In genomic region chr13:59073635-59074256, GRCm38 (mm10) we compare ENCODE assay signal across 8 mouse cellular contexts.
DNase-seq lines count a peak whose midpoint lies in the region; ATAC-seq and TF ChIP-seq lines count a peak whose summit lies in the region.

No protein-coding gene starts in this region.

- no peak overlapping the region for H3K4me2 ChIP-seq in intestine, postnatal 0 days (replicated peaks; ENCODE audit: low read depth)

- intact Hi-C loops in left cerebral cortex, postnatal 14 days (cut with DNase I), result loop anchor here (2.0 to 10.0 kb wide), 4 partner anchors 61 to 436 kb away; partner anchors contain the start of gene Ntrk2

- peaks cover 64% of the 10 kb centered on the region for H3K27me3 ChIP-seq in embryonic facial prominence, embryonic 10.5 days (replicated peaks; ENCODE audit: low read depth, poor library complexity, severe bottlenecking)
- H3K27me3 ChIP-seq in intestine, postnatal 0 days (replicated peaks; ENCODE audit: control insufficient read depth, insufficient read depth, low read length), result 0 out of 2 replicates have a peak, but pooled peaks cover 4% of the 10 kb centered on the region

- H3K4me1 ChIP-seq in embryonic facial prominence, embryonic 10.5 days, result peaks cover 11% of the 10 kb centered on the region
- H3K4me1 ChIP-seq in intestine, postnatal 0 days (replicated peaks; ENCODE audit: control insufficient read depth, insufficient read depth, low read length), result no peaks in the 10 kb centered on the region

- H3K36me3 ChIP-seq in embryonic facial prominence, embryonic 10.5 days (replicated peaks), result no peaks in the 10 kb centered on the region
- H3K36me3 ChIP-seq in intestine, postnatal 0 days (ENCODE audit: control insufficient read depth, insufficient read depth), result no peaks in the 10 kb centered on the region

- peak overlapping the region; percentile 42 for H3K4me3 ChIP-seq in embryonic facial prominence, embryonic 10.5 days
- H3K4me3 ChIP-seq in intestine, postnatal 0 days (ENCODE audit: low read depth, low read length), result no peak overlapping the region

- peak; percentile 96 for TF ChIP-seq CTCF in intestine, postnatal 0 days (IDR thresholded peaks at IDR 0.05; ENCODE audit: low read depth)

- peak; percentile 81 for DNase-seq in adrenal gland, postnatal 25 days
- peak; percentile 86 for DNase-seq in embryonic facial prominence, embryonic 10.5 days (ENCODE audit: low spot score)
- peak; percentile 90 to 91 for DNase-seq in left cerebral cortex, postnatal 14 days (ENCODE audit: low spot score in 2 of 2)
- DNase-seq in mesoderm, embryonic 11.5 days (ENCODE audit: low read depth, low spot score), result peak; percentile 80
- DNase-seq in right cerebral cortex, postnatal 4 days, result peak; percentile 78
- DNase-seq in MN1 (ENCODE audit: low spot score), result no peak

- H3K9me3 ChIP-seq in embryonic facial prominence, embryonic 10.5 days, result no peaks in the 10 kb centered on the region
- no peaks in the 10 kb centered on the region for H3K9me3 ChIP-seq in intestine, postnatal 0 days (ENCODE audit: control insufficient read depth)

- WGBS in embryonic facial prominence, embryonic 10.5 days, result 22% methylated on average over 26 of the region's 26 CpGs
- WGBS in intestine, postnatal 0 days, result 33% methylated on average over 26 of the region's 26 CpGs

- no peak overlapping the region for H3K27ac ChIP-seq in embryonic facial prominence, embryonic 10.5 days (replicated peaks)
- no peak overlapping the region for H3K27ac ChIP-seq in intestine, postnatal 0 days (ENCODE audit: low read depth, low read length)

- ATAC-seq in granulocyte monocyte progenitor cell, adult 5-6 weeks (replicated peaks; ENCODE audit: poor library complexity, severe bottlenecking), result peak; percentile 98
- ATAC-seq in intestine, postnatal 0 days, result peak; percentile 47; the same call in 1 of the 2 replicates

- no peak overlapping the region for H3K9ac ChIP-seq in intestine, postnatal 0 days (ENCODE audit: low read depth, low read length)
